Mouse (Mus musculus) B cell, adult 62 days (primary cell): Measurements from ENCODE around the gene Tm9sf2. TPM values are rescaled to one million over a fixed set of nuclear protein-coding genes. Genes with fewer than 3 reads are reported as not detected.

Experiments used
- total RNA-seq: library from RNA; stranded (reverse); gene quantifications from 4 replicates; pipeline ENCODE4 v1.2.4, GENCODE M21; 2023

Gene Tm9sf2
- total RNA-seq = 85.9 to 92.2 TPM (median 91.0 TPM) in 4 replicates

GRCm38 (mm10) chr14:122106822-122107468, at the start of gene Tm9sf2:
Gene Tm9sf2, plus strand, starts transcription at chr14:122107038.

GRCm38 (mm10) chr14:122181078-122181814, 74.4 kb downstream of the Tm9sf2 start, which contains the start of gene Clybl:
Gene Clybl, plus strand, starts transcription at chr14:122181704.

Other genes starting within 250 kb of the Tm9sf2 start
- 50.6 to 62.7 TPM (median 55.2 TPM) in 4 replicates for gene Ubac2, start 228.4 kb upstream of the Tm9sf2 start, total RNA-seq
- 116 to 133 TPM (median 124 TPM) in 4 replicates for gene Gpr18, start 191.3 kb upstream of the Tm9sf2 start, total RNA-seq
- 269 to 293 TPM (median 270 TPM) in 4 replicates for gene Gpr183, start 141.8 kb upstream of the Tm9sf2 start, total RNA-seq
- gene Timm8a2, start 72.4 kb upstream of the Tm9sf2 start, total RNA-seq = 1.1 to 2.2 TPM (median 1.5 TPM) in 4 replicates
- gene Clybl, start 74.7 kb downstream of the Tm9sf2 start, total RNA-seq = 3.9 to 5.9 TPM (median 5.0 TPM) in 4 replicates